Mouse (Mus musculus) Muller cell, postnatal 12 days (primary cell): Measurements from ENCODE around the gene Fam219a.

Experiments used
- DNase-seq: peaks from one replicate; pipeline ENCODE4 v3.0.0-alpha.2; 2015; ENCODE audit errors: inconsistent ontology term

Gene Fam219a

DNA sequence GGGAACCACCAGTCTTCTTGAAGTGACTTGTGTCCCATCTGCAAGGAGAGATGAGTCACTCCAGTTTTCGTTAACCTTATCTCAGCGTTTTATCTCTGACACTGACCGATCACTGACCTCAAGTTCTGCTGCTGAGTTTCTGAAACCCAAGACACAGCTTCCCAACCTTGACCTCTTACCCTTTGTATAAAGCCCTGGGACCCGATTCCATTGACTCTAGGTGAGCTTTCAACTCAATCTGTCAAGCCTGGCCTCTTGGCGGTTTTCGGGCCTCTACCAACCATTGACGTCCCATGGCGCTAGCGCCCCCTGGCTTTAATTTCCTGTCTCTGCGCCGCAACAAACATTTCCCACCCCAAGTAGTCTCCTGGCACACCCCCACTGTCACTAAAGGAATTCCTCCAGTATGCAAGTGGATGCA is 64.2 kb downstream of the Fam219a start:
- DNase-seq: no peak

DNA sequence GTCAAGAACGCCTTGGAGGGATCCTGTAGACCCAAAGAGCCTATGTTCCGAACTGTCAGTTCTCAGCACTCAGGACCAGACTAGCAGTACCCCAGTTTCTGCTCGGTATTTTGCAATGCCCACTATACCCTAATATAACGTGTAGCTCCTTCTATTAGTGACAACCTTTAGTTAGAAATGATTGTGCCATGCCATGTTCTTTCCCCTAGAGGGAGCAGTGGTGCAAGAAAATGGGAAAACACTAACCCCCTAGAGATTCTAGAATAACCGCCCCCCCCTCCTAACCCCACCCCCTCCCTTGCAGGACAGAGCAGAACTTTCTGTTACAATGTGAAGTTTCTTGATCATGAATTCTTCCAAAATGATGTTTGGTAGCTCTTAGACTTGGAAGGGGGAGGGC is 65.0 kb downstream of the Fam219a start:
- DNase-seq: no peak

DNA sequence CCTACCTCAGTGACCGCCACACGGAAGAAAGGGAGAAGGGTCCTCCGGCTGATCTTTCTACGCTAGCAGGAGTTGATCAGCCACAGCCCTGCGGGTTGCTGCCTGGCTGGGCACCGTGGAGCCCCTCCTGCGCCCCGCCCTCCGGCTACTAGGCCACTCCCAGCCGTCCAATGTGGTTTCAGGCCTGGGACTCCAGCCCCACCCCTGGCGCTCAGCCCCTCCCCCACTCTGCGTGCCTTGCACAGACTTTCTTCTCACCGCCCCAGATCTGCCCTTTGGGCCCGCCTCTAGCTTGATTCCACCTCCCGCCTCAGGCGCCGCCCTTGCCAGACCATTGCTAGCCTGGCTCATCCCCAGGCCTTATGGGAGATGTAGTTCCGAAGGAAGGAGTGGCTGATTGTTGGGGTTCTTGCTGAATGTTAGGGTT is 66.3 kb downstream of the Fam219a start, which contains the start of gene AI464131:
Gene AI464131, minus strand, starts transcription at position 91 of the 427 bp plus-strand sequence.
- DNase-seq: peak; percentile 100

DNA sequence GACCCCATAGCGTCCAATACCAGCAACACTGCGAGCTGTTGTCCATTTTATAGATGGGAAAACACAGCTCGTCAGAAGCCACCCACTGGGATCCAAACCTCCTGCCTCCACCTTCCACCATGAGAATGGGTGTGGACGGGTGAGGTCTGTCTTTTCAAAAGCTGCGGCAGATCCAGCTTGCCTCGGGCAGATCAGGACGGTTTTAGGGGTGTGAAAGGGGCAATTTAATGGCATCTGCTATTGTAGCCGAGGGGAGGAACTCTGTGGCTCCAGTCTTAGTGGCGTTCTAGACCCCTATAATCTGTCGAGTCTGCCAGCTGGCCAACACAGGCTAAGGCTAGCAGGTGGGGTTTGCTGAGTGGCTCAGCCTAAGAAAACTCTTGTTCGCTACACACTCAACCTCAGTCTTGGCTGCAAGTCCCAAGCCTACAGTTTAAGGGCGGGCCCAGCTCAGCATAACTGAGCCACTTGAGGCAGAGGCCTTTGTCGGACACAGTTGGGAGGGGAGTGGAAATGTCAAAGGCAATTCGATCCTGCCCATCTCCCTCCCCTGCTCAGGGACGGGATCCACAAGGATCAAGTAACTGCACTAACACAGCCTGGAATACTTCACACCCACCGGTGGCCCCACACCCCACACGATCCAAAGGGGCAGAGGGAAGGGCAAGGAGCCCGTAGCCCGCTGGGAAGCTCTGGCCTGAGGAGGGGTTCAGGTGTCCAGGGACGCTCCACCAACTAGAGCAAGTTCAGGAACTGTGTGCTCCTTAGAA is 67.0 kb downstream of the Fam219a start:
- DNase-seq: no peak

DNA sequence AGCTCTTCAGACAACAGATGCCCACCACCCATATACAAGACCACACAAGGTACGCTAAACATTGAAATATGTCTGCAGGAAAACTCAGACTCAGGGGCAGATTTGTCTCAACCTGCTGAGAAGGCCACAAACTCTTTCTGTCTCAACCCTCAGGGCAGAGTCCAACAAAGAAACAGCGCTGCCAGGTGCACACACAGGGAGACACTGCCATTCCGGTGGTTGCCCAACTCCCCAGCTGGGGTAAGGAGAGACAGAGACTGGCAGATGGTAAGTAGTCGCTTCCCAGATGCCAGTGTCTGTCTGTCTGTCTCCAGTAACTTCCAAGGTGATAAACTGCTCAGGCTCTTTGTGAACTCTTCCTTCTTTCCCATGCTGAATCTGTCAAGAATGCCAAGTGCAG is 68.6 kb downstream of the Fam219a start:
- DNase-seq: no peak

DNA sequence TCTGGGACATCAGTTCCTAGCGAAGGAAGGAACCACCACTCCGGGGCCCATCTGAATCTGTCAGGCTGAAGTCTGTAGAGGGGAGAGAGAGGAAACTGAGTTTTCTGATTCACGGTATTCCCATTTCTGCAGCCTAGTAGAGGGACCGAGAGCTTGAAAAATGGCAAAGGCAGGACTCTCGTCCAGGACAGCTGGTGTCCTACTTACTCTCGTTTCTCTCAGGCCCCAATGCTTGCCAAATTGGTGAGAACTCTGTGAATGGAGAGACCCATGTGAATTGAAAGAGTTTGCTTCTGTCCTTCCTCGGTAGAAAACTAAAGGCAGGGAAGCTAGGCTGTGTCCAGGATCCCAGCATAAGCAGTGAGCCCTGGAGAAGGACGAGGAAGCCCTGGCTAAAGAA is 69.7 kb downstream of the Fam219a start:
- DNase-seq: no peak

DNA sequence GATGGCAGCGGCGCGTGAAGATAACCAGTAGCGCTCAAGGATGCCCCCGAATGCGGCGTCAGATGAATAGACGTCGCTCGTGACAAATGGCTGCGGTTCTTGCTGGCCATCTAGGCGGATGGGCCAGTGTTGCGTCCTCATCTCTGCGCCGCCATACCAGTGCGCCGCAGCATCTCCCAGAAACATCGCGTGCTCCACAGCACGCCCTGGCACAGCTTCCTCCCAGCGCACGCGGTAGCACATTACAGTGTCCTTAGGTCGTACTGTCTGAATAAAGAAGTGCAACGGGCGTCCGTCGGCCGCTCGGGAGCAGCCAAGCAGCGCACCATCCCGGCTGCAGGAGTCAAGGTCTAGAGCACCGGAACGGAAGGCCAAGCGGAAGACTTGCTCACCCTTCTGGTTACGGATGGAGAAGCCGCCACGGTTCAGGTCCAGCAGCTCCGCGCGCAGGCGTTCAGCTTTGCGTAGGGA is 70.4 kb downstream of the Fam219a start:
- no peak for DNase-seq

DNA sequence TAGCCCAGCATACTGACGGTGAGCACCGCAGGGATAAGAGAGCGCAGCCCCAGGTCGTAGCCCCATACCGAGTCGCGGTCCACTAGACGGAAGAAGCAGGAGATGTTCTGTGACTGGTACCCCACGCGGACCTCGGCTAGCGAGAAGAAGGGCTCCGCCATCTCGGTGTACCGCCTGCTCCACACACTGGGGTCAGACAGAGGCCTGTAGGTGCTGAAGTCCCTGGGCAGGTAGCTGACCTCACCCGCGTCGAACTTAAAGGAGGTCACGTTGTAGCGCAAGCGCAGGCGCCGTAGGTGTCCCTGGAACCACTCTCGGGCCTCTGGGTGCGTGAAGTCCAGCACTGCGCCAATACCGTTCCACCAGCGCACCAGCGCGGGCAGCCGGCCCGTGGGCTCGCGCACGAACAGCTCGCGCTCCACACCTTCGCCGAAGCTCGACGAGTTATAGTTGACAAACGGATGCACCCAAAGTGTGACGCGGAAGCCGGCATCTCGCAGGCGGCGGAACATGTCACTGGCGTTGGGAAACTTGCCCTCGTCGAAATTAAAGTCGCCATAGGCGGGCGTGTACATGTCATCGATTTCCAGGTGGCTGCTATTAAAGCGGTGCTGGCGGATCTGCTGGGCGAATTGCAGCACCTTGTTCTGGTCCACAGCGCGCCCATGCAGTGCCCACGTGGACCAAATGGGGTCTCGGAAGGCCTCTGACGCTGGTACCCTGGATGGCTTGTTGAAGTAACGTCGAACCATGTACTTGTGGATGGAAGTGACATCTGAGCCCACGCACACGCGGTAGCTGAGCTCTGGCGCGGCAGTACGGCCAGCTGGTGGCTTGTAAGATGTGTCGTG is 71.1 kb downstream of the Fam219a start:
- no peak for DNase-seq

DNA sequence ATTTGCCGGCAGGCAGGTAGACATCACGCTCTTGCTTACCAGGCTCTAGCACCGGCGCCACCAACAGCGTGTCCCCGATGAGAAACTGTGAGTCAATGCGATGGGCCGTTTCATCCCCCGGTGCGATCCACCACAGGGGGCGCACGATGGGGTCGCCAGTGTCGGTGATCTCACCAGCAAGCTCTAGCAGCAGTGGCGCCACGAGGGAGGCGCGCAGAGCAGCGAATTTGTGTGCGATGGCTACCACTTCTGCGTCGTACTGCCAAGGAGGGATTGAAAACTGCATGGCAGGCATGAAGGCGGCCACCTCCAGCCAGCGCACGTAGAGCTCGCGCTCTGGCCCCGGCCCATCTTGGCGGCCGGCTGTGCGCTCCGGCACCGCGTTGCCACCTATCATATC is 71.8 kb downstream of the Fam219a start:
- peak; percentile 17 for DNase-seq

DNA sequence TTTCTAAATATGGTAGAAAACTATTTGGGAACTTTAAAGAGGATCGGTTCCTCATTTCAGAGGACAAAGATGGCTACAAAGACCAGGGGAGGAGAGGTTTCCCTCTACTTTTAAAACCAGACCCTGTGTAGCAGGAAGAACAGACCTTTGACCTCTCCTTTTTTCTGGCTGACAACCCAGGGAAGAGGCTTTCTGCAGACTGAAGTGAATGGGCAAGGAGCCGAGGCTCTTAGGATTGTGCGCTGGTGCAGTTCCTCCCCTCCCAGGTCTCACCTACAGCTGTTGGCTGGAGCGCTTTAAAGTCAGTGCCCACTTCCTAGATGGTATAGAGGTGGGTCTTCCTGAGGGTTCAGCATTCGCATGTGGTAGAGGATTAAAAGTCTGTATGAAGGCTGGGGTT is 72.3 kb downstream of the Fam219a start:
- no peak for DNase-seq

DNA sequence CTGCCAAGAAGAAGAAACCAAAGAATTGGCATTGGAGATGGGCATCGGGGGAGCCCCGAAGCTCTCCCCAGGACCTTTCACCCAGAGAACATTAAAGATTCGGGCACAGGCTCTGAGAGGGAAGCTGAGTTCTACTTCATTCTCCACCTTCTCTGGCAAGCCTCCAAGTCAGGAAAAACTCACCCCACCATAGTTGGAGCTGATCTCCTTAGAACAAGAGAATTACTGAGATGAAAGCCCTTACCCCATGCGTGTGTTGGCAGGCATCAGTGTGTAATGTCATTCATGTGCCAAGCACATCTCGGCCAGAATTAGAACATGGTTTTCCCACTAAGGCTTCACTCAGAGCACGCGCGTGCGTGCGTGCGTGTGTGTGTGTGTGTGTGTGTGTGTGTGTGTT is 73.5 kb downstream of the Fam219a start:
- DNase-seq: peak; percentile 23

DNA sequence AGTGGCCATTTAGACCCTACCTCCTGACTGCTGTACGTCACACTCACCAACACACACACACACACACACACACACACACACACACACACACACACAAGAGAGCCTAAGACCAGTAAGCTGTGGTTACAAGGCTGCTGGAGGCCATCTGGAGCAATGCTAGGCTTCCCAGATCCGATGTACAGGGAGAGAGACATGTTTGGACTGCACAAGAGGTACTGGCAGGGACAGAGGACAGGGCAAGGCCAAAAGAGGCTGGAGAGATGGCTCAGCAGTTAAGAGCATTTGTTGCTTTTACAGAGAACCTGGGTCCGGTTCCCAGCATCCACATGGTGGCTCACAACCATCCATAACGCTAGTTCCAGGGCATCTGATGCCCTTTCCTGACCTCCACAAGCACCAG is 74.3 kb downstream of the Fam219a start:
- DNase-seq: no peak

DNA sequence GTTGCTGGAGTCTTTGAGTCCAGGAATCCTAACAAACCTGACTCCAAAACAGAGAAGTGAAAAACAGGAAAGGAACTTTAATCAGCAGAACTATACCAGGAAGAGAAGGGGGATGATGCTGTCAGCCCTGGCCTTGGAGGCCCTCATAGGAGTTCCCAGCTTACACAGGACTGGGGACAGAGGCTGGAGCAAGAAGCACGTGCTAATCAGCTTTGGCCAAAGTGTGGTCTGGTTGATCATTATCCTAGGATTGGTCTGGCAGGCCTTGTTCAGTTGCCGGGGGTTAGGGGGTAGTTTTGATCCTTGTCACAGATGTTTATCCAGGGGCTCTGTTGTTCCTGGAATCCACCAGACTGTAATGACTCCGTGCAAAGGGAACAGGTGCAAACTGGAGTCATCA is 75.0 kb downstream of the Fam219a start:
- no peak for DNase-seq

DNA sequence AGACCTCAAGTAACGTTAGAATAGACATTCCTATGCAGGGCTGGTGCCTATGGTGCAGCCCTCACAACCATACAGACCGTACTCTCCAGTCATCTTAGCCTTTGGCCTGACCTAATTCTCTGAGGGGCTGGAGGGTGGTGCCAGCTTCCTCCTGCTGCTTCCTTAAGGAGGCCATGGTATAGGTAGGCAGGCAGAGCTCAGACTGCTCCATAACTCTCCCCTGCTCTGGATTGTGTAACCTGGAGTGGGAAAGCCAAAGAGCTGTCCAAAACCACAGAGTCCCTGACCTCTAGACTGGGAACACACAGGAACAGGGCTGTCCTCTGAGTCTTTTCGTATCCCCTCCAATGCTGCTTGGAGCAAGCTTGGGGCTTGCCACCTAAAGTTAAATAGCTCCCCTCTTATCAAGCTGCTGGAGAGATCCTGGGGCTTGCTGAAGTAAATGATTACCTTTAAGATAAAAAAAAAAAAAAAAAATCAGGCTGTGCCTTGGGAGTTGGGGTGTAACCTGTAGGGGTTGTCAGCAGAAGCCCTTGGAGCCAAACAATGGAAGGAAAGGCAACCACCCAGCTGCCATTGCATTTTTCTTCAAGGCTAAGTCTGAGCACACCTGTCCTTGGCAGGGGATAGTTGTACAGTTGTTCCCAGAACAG is 75.7 kb downstream of the Fam219a start:
- no peak for DNase-seq

DNA sequence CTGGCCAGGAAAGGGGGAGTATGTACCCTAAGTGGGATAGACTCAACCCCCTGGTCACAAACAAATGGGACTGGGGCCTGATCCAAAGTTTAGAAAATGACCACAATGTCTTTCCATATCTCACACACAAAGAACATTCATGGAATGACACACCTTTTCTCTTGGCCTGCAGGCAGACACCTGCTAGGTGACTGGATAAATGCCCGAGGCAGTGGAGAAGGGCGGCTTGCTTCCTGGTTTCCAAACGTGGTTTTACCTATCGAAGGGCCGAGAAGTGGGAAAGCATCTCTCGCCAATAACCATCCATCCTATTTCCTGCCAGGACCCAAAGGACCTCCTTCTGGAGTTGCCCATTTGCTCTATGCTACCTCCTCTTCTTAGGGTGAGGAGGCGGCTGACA is 76.4 kb downstream of the Fam219a start:
- DNase-seq: no peak

DNA sequence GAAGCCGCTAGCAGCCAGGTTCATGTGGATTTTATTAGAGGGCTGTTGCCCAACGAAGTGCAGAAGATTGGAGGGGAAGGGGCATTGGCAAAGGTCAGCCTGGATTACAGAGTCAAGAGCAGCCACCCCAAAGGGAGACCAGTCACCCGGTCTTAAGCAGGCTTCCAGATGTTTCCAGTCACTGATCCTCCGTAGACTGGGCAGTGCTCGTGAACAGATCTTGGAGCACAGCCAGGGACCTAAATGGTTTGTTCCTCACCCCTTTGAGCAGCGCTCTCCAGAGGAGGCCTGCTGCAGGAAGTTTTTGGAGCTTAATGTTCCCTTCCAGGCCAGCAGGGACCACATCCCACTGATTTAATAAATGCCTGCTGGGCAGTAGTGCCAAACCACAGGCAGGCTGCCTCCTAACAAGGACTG is 87.7 kb downstream of the Fam219a start:
- peak; percentile 29 for DNase-seq

DNA sequence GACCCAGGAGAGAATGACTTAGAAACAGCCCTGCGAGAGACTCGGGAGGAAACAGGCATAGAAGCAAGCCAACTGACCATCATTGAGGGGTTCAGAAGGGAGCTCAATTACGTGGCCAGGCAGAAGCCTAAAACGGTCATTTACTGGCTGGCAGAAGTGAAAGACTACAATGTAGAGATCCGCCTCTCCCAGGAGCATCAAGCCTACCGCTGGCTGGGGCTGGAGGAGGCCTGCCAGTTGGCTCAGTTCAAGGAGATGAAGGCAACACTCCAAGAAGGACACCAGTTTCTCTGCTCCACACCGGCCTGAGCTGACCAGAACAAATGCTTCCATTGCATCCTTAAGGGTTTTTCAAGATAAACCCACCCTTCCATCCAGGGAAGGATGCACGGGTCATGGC is 89.1 kb downstream of the Fam219a start:
- no peak for DNase-seq

DNA sequence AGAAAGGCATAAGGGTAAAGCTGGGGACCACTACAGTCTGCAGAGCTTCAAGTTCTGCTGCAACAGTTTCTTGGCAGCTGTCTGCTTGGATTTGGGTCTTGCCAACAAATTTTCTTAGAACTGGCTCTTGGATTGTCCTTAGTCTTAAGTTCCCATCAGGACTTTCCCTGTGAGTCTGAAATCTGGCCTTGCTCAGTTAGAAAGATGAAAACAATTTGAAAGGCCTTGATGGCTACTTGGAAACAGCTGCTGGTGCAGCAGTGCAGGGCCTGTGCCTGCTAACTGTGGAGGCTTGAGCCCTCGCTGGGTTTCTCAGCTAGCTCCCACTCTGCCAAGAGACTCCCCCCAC is 89.9 kb downstream of the Fam219a start:
- DNase-seq: no peak

DNA sequence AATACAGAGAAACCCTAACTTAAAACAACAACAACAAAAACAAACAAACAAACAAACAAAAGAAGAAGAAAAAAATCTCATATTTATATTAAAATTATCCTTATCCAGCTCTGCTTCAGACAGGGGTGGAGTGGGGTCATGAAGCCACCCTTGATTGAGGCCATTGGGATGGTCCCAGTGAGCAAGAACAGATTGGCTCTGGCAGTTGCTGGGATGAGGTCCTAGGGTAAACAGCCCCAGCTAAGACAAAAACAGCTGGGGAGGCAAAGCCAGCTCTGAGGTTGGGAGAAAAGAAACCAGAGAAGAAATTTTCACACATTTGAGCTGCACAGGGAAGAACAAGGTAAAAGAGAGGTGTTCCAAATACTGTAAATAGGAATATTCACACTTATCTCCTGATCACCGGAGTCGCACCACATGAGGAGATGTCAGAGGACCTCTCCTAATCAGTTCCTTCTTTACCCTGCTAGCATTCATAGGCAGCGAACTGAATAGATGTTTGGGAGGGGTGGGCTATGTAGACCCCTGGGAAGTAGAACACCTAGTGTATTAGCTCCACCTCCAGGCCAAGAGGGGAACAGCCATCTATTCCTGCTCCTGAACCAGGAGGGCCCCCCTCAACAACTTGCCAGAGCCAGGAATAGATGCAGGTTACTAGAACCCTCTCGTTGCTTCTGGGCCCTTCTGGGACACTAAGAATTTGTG is 90.4 kb downstream of the Fam219a start:
- no peak for DNase-seq

DNA sequence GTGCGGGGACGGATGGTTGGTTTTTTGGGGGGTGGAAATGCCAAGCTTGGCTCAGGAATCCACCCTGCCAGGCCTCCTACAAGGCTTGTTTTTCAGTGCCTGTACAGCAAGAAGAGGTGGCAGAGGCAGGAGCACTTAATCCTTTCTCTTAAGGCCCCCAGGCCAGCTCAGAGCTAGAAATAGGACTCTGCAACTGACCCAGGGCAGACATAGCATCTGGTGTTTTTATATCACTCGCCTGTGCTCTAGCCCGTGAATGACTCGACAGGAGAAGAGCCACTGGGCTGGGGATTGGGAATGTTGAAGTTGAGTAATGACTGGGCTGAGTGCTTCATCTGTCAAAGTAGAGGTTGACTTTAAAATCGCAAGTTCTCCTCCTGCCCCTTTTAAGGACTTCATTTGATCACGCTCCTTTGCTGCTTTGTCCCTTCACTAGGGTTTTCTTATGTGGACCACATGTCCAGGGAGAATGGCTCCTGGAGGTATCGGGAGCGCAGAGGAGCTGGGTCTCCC is 91.6 kb downstream of the Fam219a start:
- no peak for DNase-seq

DNA sequence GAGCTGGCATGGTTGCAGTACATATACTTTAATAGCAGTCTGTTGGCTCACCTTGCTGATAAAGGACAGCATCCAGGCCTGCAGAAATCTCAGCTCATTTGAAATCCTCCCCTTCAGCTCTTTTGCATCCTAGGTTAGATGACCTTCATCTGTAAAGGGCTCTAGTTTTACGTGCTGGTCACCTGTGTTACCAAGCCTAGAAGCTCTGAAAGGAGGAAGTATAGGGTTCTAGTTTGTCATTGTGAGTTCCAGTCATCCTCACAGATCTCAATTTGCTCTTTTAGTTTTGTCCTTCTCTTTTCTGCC is 98.0 kb downstream of the Fam219a start:
- no peak for DNase-seq
